Mouse (Mus musculus) limb, embryonic 11.5 days (tissue): ENCODE data around the gene Cyp4a32. TPM values are rescaled to one million over a fixed set of nuclear protein-coding genes. Genes with fewer than 3 reads are reported as not detected.
"Not testable (repeated sequence)": the region's sequence is repeated elsewhere in the genome, so short reads cannot be mapped to it uniquely, and the experiment has no call there.

ENCODE experiments used
- ATAC-seq: fragments of 200-750 bp; cut with Nextera tagmentation; 2 replicates; pipeline ENCODE4 v1.8.0; 2017; ENCODE audit warnings: low read depth; ENCODE audit not compliant: insufficient number of reproducible peaks, low FRiP score, low TSS enrichment
- DNase-seq: peaks from one replicate; pipeline ENCODE4 v3.0.0-alpha.2; 2015; ENCODE audit warnings: low spot score
- H3K27ac ChIP-seq: fragments of 300-500 bp; sonication (generic); replicated peaks from 2 replicates; pipeline ENCODE4 v1.5.1; 2014; ENCODE audit warnings: low read depth, mild to moderate bottlenecking, low read length
- H3K27me3 ChIP-seq: fragments of 300-500 bp; sonication (generic); 2 replicates; pipeline ENCODE4 v1.6.1; 2014; ENCODE audit warnings: mild to moderate bottlenecking, low read length, mixed read lengths; ENCODE audit not compliant: control insufficient read depth, insufficient read depth
- H3K36me3 ChIP-seq: fragments of 300-500 bp; sonication (generic); 2 replicates; pipeline ENCODE4 v1.6.1; 2014; ENCODE audit warnings: mild to moderate bottlenecking, low read length, moderate library complexity, mixed read lengths; ENCODE audit not compliant: control insufficient read depth, insufficient read depth
- H3K4me1 ChIP-seq: fragments of 300-500 bp; sonication (generic); 2 replicates; pipeline ENCODE4 v1.6.1; 2014; ENCODE audit warnings: low read length, mixed read lengths; ENCODE audit not compliant: control insufficient read depth, insufficient read depth
- H3K4me2 ChIP-seq: fragments of 300-500 bp; sonication (generic); 2 replicates; pipeline ENCODE4 v1.6.1; 2014; ENCODE audit warnings: low read depth, mild to moderate bottlenecking, moderate library complexity; ENCODE audit not compliant: severe bottlenecking
- H3K4me3 ChIP-seq: fragments of 300-500 bp; sonication (generic); 2 replicates; pipeline ENCODE4 v1.5.1; 2014; ENCODE audit warnings: low read depth, low read length
- H3K9ac ChIP-seq: fragments of 300-500 bp; sonication (generic); 2 replicates; pipeline ENCODE4 v1.6.1; 2014; ENCODE audit warnings: mild to moderate bottlenecking, low read length
- H3K9me3 ChIP-seq: fragments of 300-500 bp; sonication (generic); 2 replicates; pipeline ENCODE4 v1.6.1; 2016; ENCODE audit warnings: low read length; ENCODE audit not compliant: control insufficient read depth
- WGBS: fragments of 180-500 bp; shearing (Covaris S2); extraction: QIAGEN DNeasy Blood & Tissue Kit; methylation state at CpG from one replicate; pipeline ENCODE4 v1.1.7; 2014; 5-methylcytosine and 5-hydroxymethylcytosine counted together
- polyA plus RNA-seq: library from polyadenylated mRNA; unstranded; fragments of >200 nt; fragmentation: Nextera tagmentation; extraction: Ambion mirVana; gene quantifications from 2 replicates; pipeline ENCODE4 v1.2.1, GENCODE M21; 2014

Cyp4a32 gene
- polyA plus RNA-seq, 1 experiment from 2014 or later = not detected

DNA sequence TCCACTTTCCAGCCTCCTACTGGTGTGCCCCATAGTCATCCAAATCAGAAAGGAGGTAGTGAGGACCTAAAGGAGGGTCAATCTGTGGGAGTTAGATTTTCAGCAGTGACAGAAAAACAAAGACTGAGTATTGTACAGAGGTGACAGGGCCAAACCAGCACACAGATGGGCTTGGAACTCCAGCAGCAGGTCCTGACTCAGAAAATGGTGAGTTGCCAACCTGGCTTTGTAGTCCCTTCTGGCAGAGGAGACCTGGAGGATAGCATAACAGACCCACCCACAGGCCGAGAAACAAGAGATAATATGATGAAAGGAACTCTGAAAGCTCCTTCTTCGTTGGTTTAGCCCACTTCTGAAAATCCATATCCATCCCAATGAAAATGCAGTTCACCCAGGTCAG, 48.0 kb downstream of the Cyp4a32 start:
- Histone ChIP-seq H3K4me3 (no peak overlapping the region), H3K9ac (no peak overlapping the region), H3K9me3 (no peaks in the 10 kb centered on the region), H3K27ac (no peak overlapping the region), H3K36me3 (no peaks in the 10 kb centered on the region), H3K4me1 (no peaks in the 10 kb centered on the region), H3K4me2 (no peak overlapping the region), H3K27me3 (no peaks in the 10 kb centered on the region)
- 82% methylated on average over 2 of the region's 2 CpGs for WGBS
- DNase-seq = no peak
- ATAC-seq = no peak

DNA sequence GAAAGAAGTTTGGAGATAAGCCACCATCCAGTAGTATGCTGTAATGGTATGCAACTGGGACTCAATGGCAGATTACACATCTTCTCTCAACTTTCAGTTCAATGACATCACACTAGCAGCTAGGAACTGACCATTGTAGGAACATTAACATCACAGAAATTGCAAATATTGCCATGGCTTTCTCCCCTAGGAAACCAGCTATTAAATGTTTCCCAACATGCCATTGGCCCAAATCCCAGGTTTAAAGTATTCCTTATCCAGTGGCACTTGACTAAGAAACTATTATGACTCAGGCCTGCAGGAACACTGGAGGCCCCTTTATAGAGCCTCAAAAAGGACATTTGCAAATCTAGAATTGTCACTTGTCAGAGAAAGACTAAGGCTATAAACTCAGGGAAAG, 48.6 kb downstream of the Cyp4a32 start:
- H3K4me3 ChIP-seq = no peak overlapping the region
- no peak for ATAC-seq
- no peak for DNase-seq

DNA sequence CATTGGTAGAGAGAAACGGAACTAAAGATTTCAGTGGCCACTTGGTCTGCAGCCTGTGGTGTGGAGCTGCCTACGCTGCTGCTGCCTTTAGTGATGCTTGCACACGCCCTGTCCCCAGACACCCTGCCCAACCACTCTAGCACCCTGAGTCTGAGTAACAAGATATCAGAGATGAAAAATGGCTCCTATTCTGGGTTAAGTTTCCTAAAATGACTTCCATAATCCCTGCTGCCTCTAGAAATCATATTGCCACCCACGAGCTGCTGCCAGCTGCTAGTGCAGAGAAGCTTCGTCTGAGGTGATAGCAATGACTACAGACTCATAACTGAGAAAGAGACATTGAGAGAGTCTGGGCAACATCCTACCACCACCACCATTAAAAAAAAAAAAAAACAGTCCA, 50.1 kb downstream of the Cyp4a32 start:
- DNase-seq (no peak), ATAC-seq (no peak)
- Histone ChIP-seq H3K9ac (no peak overlapping the region), H3K4me2 (no peak overlapping the region), H3K9me3 (no peaks in the 10 kb centered on the region), H3K4me1 (no peaks in the 10 kb centered on the region), H3K36me3 (no peaks in the 10 kb centered on the region), H3K27ac (no peak overlapping the region), H3K4me3 (no peak overlapping the region), H3K27me3 (no peaks in the 10 kb centered on the region)
- 89% methylated on average over 5 of the region's 5 CpGs for WGBS

More for the DNA sequence above, 48.6 kb downstream of the Cyp4a32 start:
- Histone ChIP-seq H3K4me1 (no peaks in the 10 kb centered on the region), H3K9ac (no peak overlapping the region), H3K36me3 (no peaks in the 10 kb centered on the region), H3K9me3 (no peaks in the 10 kb centered on the region), H3K27me3 (no peaks in the 10 kb centered on the region), H3K27ac (no peak overlapping the region), H3K4me2 (no peak overlapping the region)

DNA sequence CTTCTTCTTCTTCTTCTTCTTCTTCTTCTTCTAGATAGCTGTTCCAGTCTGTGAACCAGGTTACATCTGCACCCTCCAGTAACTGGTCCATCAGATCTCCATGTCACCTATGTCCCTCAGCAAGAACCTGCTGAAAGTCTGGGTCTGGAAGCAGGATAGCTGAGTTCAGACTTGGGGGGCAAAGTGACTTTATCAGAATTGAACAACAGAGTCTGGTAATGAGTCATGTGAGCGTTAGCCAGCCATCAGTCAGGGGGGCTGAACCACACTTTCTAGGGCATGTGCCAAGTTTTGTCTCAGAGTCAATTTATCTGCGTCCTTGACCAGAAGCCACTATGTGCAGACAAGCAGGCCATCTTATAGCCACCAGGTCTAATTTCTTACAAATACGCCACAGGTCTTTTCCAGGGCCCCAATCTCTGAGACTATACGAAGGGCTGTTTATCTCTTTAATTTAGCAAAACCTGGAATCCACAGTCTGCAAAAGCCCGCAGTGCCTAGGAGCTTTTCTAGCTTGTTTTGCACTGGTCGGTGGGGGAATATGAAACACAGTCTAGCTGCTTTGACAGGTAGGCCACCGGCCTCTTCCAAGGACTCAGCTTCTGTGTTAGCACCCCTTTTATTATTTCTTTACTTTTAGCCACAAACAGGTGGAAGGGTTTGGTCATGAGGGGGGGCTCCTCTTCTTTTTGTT, 55.2 kb downstream of the Cyp4a32 start:
- not testable (repeated sequence) for H3K4me2 ChIP-seq, H3K4me3 ChIP-seq, H3K27me3 ChIP-seq, H3K9me3 ChIP-seq, H3K9ac ChIP-seq, H3K36me3 ChIP-seq, DNase-seq, H3K4me1 ChIP-seq, ATAC-seq, H3K27ac ChIP-seq
- WGBS = 90% methylated on average over 7 of the region's 7 CpGs

DNA sequence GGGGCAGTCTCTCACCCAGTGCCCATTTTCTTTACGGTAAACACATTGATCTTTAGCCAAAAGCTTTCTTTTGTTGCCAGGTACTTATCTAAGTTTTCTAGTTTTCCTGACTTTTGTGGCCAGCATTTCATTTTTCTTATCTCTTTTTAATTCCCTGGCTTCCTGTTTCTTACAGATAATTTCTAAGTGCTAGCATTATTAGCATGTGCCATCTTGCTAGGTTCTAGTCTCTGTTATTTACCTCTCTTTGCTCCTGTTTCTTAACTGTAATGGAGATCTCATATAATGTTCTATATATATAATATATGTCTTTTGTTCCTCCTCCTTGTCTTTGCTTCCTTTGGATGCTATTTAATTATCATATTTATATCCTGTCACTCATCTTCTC, 55.8 kb downstream of the Cyp4a32 start:
- ATAC-seq = not testable (repeated sequence)
- WGBS = 95% methylated on average over 1 of the region's 1 CpGs

DNA sequence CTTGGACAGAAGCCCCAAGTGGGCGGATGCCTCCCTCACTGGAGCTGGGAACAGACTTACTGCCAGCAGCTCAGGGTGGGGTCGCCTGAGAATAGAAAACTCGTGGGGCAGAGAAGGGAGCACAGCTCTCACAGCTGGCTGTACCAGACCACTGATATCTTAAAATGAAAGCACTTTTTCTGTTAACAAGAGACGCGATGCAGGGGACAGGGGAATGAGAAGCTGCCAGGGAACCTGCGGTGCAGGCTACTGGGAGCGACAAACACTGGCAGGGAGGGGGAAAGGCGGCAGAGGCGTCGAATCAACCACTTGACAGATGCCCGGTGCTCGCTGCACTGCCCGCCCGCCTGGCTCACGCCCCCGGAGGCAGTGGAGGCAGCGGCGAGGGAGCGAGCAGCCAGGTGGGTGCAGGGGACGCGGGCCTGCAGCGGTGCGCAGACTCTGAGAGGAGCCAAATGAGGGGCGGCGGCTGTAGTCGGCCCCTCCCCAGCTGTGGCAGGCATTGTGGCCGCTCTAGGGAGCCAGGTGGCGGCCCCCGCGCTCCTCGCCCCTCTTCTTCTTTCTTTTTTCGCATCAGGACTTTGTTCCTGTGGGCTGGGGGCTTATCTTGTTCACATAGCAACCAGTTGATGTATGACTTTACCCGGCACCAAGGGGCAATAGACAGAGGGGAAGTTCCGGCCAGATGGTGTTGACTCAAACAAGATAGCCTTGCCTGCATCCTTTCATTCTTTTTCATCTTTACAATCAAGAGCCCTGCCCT, 56.5 kb downstream of the Cyp4a32 start:
- H3K4me1 ChIP-seq = no peaks in the 10 kb centered on the region
- peak overlapping the region; percentile 26 for H3K4me3 ChIP-seq
- H3K27ac ChIP-seq = no peak overlapping the region
- H3K27me3 ChIP-seq = no peaks in the 10 kb centered on the region
- 3% methylated on average over 28 of the region's 34 CpGs for WGBS
- H3K9me3 ChIP-seq = no peaks in the 10 kb centered on the region
- H3K9ac ChIP-seq = peak overlapping the region; percentile 40
- ATAC-seq = peak; percentile 81
- peak overlapping the region; percentile 84 for H3K4me2 ChIP-seq
- H3K36me3 ChIP-seq = no peaks in the 10 kb centered on the region
- DNase-seq = peak; percentile 55

More for the DNA sequence above, 55.8 kb downstream of the Cyp4a32 start:
- H3K36me3 ChIP-seq, H3K4me1 ChIP-seq, H3K9me3 ChIP-seq, DNase-seq, H3K4me3 ChIP-seq, H3K9ac ChIP-seq, H3K27ac ChIP-seq, H3K4me2 ChIP-seq, H3K27me3 ChIP-seq: not testable (repeated sequence)

DNA sequence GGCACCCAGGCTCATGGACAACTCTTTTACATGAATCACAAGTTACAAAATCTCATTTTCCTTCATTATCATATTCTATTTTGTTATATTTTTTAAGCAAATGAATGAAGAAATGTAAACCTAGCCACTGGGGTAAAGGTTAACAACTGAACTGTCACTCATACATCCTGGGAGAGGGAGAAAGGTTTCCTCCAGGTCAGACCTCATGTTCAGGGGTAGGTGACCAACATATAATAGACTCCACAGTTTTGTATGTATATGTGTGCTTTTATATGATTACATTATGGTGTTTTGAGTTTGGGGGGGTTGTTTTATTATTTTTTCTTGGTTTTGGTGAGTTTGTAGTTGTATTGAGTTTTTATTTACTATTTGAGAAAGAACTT, 57.1 kb downstream of the Cyp4a32 start:
- DNase-seq = no peak
- H3K4me2 ChIP-seq = peak overlapping the region; percentile 84; the same call in 1 of the 2 replicates

DNA sequence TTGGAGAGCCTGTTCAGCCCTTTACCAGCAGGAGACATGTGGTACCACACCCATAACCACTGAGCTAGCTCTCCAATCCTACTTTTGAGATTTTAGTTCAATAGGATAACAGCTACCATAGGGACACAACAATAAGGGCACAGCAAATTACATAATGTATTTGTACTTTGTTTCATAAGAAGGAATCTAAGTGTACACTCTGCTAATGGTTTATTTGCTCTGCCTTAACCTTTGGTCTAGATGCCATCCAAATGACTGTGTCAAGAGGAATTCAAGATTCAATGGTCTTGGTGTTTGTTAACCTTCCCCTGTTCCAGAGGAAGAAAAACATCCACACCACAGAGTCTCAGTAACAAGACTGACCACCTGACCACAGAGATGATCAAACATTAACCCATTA, 58.4 kb downstream of the Cyp4a32 start:
- H3K36me3 ChIP-seq = no peaks in the 10 kb centered on the region
- H3K9me3 ChIP-seq = no peaks in the 10 kb centered on the region
- H3K27me3 ChIP-seq = no peaks in the 10 kb centered on the region
- H3K27ac ChIP-seq = no peak overlapping the region
- no peaks in the 10 kb centered on the region for H3K4me1 ChIP-seq
- no peak overlapping the region for H3K4me2 ChIP-seq
- no peak for DNase-seq
- no peak for ATAC-seq
- H3K4me3 ChIP-seq = no peak overlapping the region
- H3K9ac ChIP-seq = no peak overlapping the region

More for the DNA sequence above, 57.1 kb downstream of the Cyp4a32 start:
- no peaks in the 10 kb centered on the region for H3K27me3 ChIP-seq
- H3K9me3 ChIP-seq = no peaks in the 10 kb centered on the region
- H3K27ac ChIP-seq = no peak overlapping the region
- H3K36me3 ChIP-seq = no peaks in the 10 kb centered on the region
- H3K4me1 ChIP-seq = no peaks in the 10 kb centered on the region
- ATAC-seq = no peak
- no peak overlapping the region for H3K4me3 ChIP-seq
- no peak overlapping the region for H3K9ac ChIP-seq
